Mouse (Mus musculus): ENCODE results near the gene Tm9sf2.
"Not testable (repeated sequence)": the region's sequence is repeated elsewhere in the genome, so short reads cannot be mapped to it uniquely, and the experiment has no call there.

Gene Tm9sf2

DNA sequence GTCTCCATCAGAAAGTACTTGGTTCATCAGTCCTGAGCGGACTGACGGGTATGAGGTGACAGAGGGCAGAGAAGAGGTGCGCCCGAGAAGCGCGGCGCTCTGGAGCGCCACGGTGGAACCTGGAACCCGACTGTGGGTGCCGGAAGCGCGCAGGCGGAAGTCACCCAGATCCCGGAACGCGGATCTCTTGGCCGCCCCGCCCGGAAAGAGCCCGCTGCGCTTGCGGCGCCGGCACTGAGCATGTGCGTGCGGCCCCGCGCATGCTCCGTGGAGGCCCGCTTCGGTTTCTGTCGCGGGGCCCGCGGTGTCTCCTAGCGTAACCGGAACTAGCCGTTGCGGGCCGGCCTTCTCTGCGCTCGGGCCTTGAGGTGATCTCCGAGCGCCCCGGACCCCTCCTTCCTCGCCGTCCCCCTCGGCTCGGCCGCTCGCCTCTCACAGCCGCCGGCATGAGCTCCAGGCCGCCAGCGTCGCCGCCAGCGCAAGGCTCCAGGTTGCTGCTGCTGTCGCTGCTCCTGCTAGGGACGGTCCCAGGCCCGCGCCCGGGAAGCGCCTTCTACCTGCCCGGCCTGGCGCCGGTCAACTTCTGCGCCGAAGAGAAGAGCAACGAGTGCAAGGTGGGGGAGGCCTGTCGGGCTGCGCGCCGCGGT is at the start of gene Tm9sf2:
TSS of gene Tm9sf2 (plus strand) at position 217 of the 647 bp plus-strand sequence.
- DNase-seq (ENCODE audit: low read depth, low spot score) = peak; percentile 95

DNA sequence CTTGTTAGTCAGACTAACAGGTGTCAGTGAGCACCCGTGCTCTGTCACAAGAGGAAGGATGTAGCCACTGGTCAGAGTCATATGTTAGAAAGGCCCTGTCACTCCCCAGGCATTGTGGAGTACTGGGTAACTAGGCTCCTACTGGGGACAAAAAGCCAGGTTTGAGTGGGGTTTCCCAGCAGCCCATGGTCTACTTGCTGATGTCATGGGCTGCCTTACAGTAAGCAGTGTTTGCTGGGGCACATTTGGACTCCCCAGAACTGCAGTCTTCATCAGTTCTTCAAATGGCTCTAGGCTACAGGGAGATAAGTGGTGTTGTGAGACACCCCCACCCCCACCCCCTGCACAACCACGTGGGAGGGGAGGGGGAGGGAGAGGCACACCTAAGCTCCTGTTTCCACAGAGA is 48.9 kb upstream of the Tm9sf2 start:
- DNase-seq (ENCODE audit: low read depth, low spot score) = peak; percentile 35

- peak; percentile 87 for DNase-seq (ENCODE audit: low read depth, low spot score)
These were observed 46.2 kb upstream of the Tm9sf2 start for GRCm38 (mm10) chr14:122060642-122061041.

- DNase-seq (ENCODE audit: low read depth, low spot score) = no peak
These were observed 45.5 kb upstream of the Tm9sf2 start for GRCm38 (mm10) chr14:122061376-122061775.

DNA sequence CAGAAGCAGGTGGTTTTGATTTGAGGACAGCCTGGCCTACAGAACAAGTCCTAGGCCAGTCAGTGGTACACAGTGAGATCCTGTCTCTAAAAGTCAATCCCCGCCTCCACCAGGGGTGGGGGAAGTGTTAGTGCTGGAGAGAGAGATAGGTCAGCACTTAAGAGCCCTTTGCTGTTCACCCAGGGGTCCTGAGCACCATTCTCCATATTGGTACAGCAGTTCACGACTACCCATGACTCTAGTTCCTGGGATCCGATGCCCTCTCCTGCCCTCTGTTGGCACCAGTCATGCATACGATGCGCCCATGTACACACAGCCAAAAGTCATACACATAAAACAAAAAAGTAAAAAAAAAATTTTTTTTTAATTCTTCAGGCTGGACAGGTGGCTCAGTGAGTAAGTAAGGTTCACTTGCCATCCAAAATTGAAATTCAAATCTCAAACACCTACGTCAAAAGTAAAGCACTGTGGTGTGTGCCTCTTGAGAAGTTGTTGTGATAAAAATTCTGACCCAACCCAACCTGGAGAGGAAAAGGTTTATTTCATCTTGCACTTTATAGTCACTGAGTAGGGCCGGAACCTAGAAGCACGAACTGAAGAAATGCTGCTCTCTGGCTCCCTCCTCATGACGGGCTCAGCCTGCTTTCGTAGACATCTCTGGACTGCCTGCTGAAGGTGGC is 44.3 kb upstream of the Tm9sf2 start:
- DNase-seq (ENCODE audit: low read depth, low spot score) = peak; percentile 41

- DNase-seq (ENCODE audit: low read depth, low spot score) = no peak
These were observed 43.2 kb upstream of the Tm9sf2 start for GRCm38 (mm10) chr14:122063599-122063998.

- peak; percentile 79 for DNase-seq (ENCODE audit: low read depth, low spot score)
These were observed 42.3 kb upstream of the Tm9sf2 start for GRCm38 (mm10) chr14:122064519-122064918.

- no peak for DNase-seq (ENCODE audit: low read depth, low spot score)
These were observed 40.6 kb upstream of the Tm9sf2 start for GRCm38 (mm10) chr14:122066243-122066642.

- DNase-seq (ENCODE audit: low read depth, low spot score) = not testable (repeated sequence)
These were observed 38.8 kb upstream of the Tm9sf2 start for GRCm38 (mm10) chr14:122068036-122068435.

DNA sequence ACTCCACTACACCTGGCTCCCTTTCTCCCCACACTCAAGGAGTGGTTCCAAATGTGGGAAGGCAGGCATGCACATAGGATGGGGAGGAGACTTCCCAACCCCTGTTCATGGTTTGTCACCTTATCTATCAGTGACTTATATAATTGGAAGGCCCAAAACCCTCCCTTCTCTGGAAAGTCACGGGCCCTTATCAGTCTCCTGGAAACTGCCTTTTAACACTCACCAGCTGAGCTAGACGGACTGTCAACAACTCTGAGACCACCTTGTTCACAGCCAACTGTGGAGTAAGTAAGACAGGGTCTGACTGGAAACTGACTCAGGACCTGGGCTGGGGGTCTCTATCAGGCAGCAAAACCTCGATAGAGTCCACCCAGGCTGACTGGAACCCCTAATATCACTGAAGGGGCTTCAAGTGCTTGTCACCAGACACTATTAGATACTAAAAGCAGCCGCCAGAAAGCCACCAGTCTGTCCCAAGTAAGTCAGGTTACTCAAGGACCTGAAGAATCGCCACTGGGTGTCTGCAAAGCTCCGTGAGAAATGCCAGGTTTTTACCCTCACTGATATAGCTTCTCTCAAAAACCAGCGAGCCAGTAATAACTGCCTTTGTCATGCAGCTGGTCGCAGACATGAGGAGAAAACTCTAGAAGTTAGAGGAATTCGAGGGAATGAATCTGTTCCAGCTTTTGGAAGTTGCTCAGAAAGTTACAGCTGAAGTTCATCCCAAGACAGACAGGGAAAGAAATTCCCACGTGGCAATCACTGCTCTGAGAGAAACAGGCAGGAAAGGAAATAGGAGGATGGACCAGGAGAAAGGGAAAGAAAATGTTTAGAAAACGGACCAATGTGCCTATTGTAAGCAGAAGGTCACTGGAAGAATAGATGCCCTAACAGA is 37.8 kb upstream of the Tm9sf2 start:
- no peak for DNase-seq (ENCODE audit: low read depth, low spot score)

GRCm38 (mm10) chr14:122069948-122070347 is 36.9 kb upstream of the Tm9sf2 start:
- no peak for DNase-seq (ENCODE audit: low read depth, low spot score)

DNA sequence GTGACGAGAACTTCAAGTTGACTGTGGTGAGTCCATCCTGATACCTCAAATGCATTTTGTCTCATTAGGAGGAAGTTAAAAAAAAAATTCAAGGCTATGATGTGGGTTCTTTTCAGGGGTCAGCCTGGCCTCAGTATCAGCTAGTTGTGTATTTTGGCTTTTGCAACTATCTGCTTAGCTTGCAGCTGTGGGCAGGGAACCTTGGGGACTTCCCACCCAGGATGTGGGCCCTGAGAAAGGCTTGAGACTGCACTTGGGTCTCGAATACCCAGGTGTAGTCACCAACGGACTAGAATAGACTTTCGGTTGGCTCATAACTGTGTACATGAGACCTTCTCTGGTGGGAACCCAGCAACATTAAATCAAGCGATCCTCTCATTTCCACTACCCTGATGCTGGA is 33.4 kb upstream of the Tm9sf2 start:
- DNase-seq (ENCODE audit: low read depth, low spot score) = peak; percentile 81

- DNase-seq (ENCODE audit: low read depth, low spot score) = no peak
These were observed 32.5 kb upstream of the Tm9sf2 start for GRCm38 (mm10) chr14:122074360-122074759.

DNA sequence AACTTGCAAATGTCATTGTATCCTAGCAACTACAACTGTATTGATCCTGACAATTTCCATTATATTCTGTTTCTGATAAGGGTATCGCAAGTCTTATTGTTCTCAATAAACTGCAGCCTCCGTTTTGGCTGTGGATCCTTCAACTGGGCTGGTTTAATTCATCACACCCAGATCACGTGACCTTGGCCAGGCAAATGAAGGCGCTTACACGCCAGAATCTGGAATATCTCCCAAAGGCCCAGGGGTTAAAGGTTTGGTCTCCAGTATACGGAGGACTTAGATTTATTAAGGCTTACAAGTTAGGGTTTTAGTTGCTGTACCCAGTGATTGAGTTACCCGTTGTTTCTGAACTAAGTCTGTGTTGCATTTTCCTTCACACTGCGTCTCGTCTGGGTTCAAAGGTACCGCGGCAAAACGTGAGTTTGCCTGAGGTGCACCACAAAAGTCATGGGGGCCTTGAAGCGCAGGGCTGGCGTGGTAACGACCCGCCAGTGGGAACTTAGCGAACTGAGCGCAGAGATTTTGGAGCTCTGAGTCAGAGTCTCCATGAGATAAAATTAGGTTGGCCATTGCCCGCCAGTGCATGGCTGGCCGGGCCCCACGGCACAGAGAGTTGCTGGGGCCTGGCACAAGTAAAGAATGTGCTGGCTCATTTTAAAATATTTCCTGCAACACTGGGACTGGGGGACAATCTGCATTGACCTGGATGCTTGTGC is 31.2 kb upstream of the Tm9sf2 start:
- no peak for DNase-seq (ENCODE audit: low read depth, low spot score)

- peak; percentile 65 for DNase-seq (ENCODE audit: low read depth, low spot score)
These were observed 29.8 kb upstream of the Tm9sf2 start for GRCm38 (mm10) chr14:122077017-122077416.

DNA sequence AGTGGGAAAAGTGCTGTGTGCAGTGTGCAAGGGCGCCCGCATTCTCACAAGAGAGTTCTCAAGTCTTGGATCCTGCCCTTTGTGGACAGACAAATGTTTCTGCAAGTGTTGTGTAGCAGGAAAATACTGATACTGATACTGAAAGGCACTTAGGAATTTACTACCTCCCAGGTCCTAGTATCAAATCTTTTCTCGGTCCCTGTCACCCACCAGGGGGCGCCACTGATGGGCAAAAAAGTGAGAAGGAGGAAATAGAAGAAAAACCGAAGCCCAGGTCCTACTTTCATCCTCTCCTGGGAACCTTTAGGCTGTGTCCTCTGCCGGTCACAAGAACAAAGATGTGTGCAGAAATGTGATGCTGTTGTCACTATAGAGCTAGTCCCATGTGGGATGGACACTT is 27.4 kb upstream of the Tm9sf2 start:
- DNase-seq (ENCODE audit: low read depth, low spot score) = peak; percentile 83

GRCm38 (mm10) chr14:122079921-122080320 is 26.9 kb upstream of the Tm9sf2 start:
- DNase-seq (ENCODE audit: low read depth, low spot score) = no peak

GRCm38 (mm10) chr14:122081308-122081707 is 25.5 kb upstream of the Tm9sf2 start:
- DNase-seq (ENCODE audit: low read depth, low spot score) = no peak

GRCm38 (mm10) chr14:122083499-122083898 is 23.3 kb upstream of the Tm9sf2 start:
- DNase-seq (ENCODE audit: low read depth, low spot score) = no peak

GRCm38 (mm10) chr14:122087956-122088355 is 18.9 kb upstream of the Tm9sf2 start:
- no peak for DNase-seq (ENCODE audit: low read depth, low spot score)

DNA sequence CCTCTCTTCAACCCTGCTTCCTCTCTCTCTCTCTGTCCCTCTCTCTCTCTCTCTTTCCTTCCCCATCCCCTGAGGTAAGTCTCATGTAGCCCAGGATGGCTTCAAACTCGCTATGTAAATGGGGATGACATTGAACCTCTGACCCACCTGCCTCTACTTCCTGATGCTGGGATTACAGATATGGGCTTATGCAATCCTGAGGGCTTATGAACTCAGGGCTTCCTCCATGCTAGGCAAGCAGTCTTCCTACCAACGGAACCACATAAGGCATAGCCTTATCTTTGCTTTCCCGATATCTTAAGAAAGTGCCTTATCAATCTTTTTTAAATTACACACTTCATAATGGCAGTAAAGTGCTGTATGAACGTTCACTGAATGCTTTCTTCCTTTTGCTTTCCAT is 14.5 kb upstream of the Tm9sf2 start:
- DNase-seq (ENCODE audit: low read depth, low spot score) = no peak

DNA sequence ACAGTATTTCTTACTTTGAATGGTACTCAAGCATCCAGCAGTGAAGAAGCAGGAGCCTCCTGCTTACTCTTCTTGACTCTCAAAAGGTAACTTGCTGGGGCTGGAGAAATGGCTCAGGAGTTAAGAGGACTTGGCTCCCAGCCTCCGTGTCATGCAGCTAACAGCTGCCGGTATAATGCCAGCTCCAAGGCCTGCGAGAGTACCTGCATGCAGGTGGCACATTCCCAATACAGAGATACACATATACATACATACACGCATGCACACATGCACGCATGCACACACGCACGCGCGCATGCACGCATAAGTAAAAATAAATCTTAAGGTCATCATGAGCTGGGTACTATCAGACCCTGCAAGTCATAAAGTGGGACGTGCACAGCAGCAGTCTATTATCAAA is 10.5 kb upstream of the Tm9sf2 start:
- DNase-seq (ENCODE audit: low read depth, low spot score) = no peak
